Mouse (Mus musculus) liver, embryonic 14.5 days (tissue): ENCODE data around the gene 4930524N10Rik.

ENCODE experiments used
- CTCF ChIP-seq: IDR thresholded peaks from 2 replicates; pipeline ENCODE4 v1.5.1; 2016; ENCODE audit warnings: antibody characterized with exemption, low read depth, control low read depth
- EP300 ChIP-seq: IDR thresholded peaks from 2 replicates; pipeline ENCODE4 v1.6.1; 2016; ENCODE audit warnings: antibody characterized with exemption, low read depth

- TF ChIP-seq CTCF, result no peak
- no peak for TF ChIP-seq EP300
These were observed 6.3 kb upstream of the 4930524N10Rik start for GRCm38 (mm10) chrX:154349302-154350041.
